Mouse (Mus musculus) hindlimb bud, embryonic 11.5 days (tissue): ENCODE measurements at regions not wholly inside any gene's neighbourhood (a gene's known extent, or its start where the extent isn't known, plus 50 kb on each side); places are given as distances from the start of the nearest gene placed in this dataset.

Experiments used
- DNase-seq: peaks from one replicate; pipeline ENCODE4 v3.0.0-alpha.2; 2012; ENCODE audit warnings: low read depth, low spot score; ENCODE audit errors: extremely low spot score

- no peak for DNase-seq
Observed at GRCm38 (mm10) chr2:45261949-45262348, 144.8 kb upstream of the Zeb2 start.

- no peak for DNase-seq
Observed at GRCm38 (mm10) chr2:45258897-45259296, 141.7 kb upstream of the Zeb2 start.

GRCm38 (mm10) chr2:45256373-45256772 is 139.2 kb upstream of the Zeb2 start:
- DNase-seq, result no peak

GRCm38 (mm10) chr2:45253936-45254335 is 136.7 kb upstream of the Zeb2 start:
- DNase-seq, result no peak

- no peak for DNase-seq
Observed at GRCm38 (mm10) chr2:45252321-45252720, 135.1 kb upstream of the Zeb2 start.

- no peak for DNase-seq
Observed at GRCm38 (mm10) chr2:45249658-45250057, 132.5 kb upstream of the Zeb2 start.

GRCm38 (mm10) chr2:45246061-45246945 is 129.1 kb upstream of the Zeb2 start:
- no peak for DNase-seq

GRCm38 (mm10) chr2:45245506-45245905 is 128.3 kb upstream of the Zeb2 start:
- DNase-seq, result no peak

- DNase-seq, result no peak
Observed at GRCm38 (mm10) chr2:45244491-45244890, 127.3 kb upstream of the Zeb2 start.

- DNase-seq, result no peak
Observed at GRCm38 (mm10) chr2:45239501-45240292, 122.5 kb upstream of the Zeb2 start.

GRCm38 (mm10) chr2:45239001-45239400 is 121.8 kb upstream of the Zeb2 start:
- DNase-seq, result no peak

- DNase-seq, result no peak
Observed at GRCm38 (mm10) chr2:45236168-45236700, 119.0 kb upstream of the Zeb2 start.

- no peak for DNase-seq
Observed at GRCm38 (mm10) chr2:45234148-45234547, 117.0 kb upstream of the Zeb2 start.

GRCm38 (mm10) chr2:45230351-45231209 is 113.4 kb upstream of the Zeb2 start:
- no peak for DNase-seq

GRCm38 (mm10) chr2:45229501-45229900 is 112.3 kb upstream of the Zeb2 start:
- no peak for DNase-seq

GRCm38 (mm10) chr2:45227276-45227944 is 110.2 kb upstream of the Zeb2 start:
- DNase-seq, result peak; percentile 95

- DNase-seq, result no peak
Observed at GRCm38 (mm10) chr2:45226045-45226370, 108.8 kb upstream of the Zeb2 start.

GRCm38 (mm10) chr2:45225364-45226044 is 108.3 kb upstream of the Zeb2 start:
- no peak for DNase-seq

- no peak for DNase-seq
Observed at GRCm38 (mm10) chr2:45222213-45222612, 105.0 kb upstream of the Zeb2 start.

- DNase-seq, result no peak
Observed at GRCm38 (mm10) chr2:45219851-45220250, 102.7 kb upstream of the Zeb2 start.
